Mouse (Mus musculus): Measurements from ENCODE around the gene Fam25c. TPM values are rescaled to one million over a fixed set of nuclear protein-coding genes. Genes with fewer than 3 reads are reported as not detected.
"Not testable (repeated sequence)": the region's sequence is repeated elsewhere in the genome, so short reads cannot be mapped to it uniquely, and the experiment has no call there.

Fam25c gene
- total and polyA plus RNA-seq, 3 experiments, result not detected

DNA sequence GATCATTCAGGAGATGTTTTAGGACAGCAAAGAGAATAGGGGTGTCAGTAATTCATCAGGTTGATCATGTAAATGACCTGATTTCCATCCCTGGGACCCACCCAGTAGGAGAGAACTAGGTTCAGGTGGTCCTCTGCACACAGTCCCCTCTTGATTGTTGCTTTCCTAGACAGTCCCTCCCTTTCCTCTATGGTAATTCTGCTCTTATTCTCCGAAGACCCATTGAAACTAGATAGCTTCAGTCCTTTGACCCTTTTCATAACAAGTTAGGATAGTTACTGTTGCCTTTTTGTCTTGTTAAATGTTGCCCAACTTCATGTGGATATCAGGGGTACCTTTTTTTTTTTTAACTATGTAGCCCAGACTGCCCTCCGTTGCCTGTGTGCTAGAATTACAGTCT is 38.9 kb downstream of the Fam25c start:
- Histone ChIP-seq H3K4me3 (replicated peaks in 1 of 3; ENCODE audit: low read depth in 2 of 3, low read length in 2 of 3, poor library complexity in 1 of 3) (no peak overlapping the region), H3K27me3 (replicated peaks) (no peaks in the 10 kb centered on the region), H3K27ac (ENCODE audit: insufficient read depth, low read depth) (no peak overlapping the region), H3K4me1 (ENCODE audit: control insufficient read depth in 1 of 2, insufficient read depth in 2 of 2) (peaks cover 4 to 38% of the 10 kb centered on the region in 2 experiments; a peak in 3 of 4 replicates), H3K79me2 (replicated peaks; ENCODE audit: control insufficient read depth, extremely low read depth, insufficient read depth, poor library complexity, severe bottlenecking) (peaks cover 41% of the 10 kb centered on the region), H3K4me2 (ENCODE audit: insufficient read depth, low read depth, poor library complexity, severe bottlenecking) (no peak overlapping the region), H3K36me3 (replicated peaks in 1 of 2; ENCODE audit: control insufficient read depth in 1 of 2, insufficient read depth in 1 of 2, low read length in 1 of 2) (peaks cover 9 to 46% of the 10 kb centered on the region in 2 experiments), H3K9ac (ENCODE audit: insufficient read depth, low read depth) (no peak overlapping the region), H3K9me3 (replicated peaks; ENCODE audit: low read length) (no peaks in the 10 kb centered on the region)
- TF ChIP-seq MAZ (IDR thresholded peaks at IDR 0.05; ENCODE audit: low read depth, low read length) (no peak), PAX5 (IDR thresholded peaks at IDR 0.05; ENCODE audit: low read length) (no peak), SMC3 (IDR thresholded peaks at IDR 0.05; ENCODE audit: low read depth, low read length) (no peak), CTCF (conservative IDR thresholded peaks at IDR 0.05 in 1 of 2, IDR thresholded peaks at IDR 0.05 in 1 of 2; ENCODE audit: low read depth in 2 of 2, low read length in 2 of 2) (no peak), RAD21 (IDR thresholded peaks at IDR 0.05; ENCODE audit: low read depth, low read length) (no peak; the same call in 1 of the 2 replicates), POLR2A (IDR thresholded peaks at IDR 0.05; ENCODE audit: low read depth, low read length) (no peak), JUN (IDR thresholded peaks at IDR 0.05; ENCODE audit: insufficient read depth, low read depth, low read length) (no peak), SIN3A (IDR thresholded peaks at IDR 0.05; ENCODE audit: low read length) (no peak), E2F4 (IDR thresholded peaks at IDR 0.05; ENCODE audit: insufficient replicate concordance, low read depth, low read length) (no peak), EP300 (IDR thresholded peaks at IDR 0.05; ENCODE audit: low read length) (no peak)
- in situ Hi-C loops (cut with MboI; ENCODE audit: low pct_ligation_motif_present, low pct_unique_long_range_greater_than_20kb, low sequenced_read_pairs), result no loop called here
- dilution Hi-C loops (cut with MboI; ENCODE audit: extremely low pct_ligation_motif_present, extremely low pct_unique_long_range_greater_than_20kb, low sequenced_read_pairs), result no loop called here
- DNase-seq (ENCODE audit: extremely low read depth), result no peak

DNA sequence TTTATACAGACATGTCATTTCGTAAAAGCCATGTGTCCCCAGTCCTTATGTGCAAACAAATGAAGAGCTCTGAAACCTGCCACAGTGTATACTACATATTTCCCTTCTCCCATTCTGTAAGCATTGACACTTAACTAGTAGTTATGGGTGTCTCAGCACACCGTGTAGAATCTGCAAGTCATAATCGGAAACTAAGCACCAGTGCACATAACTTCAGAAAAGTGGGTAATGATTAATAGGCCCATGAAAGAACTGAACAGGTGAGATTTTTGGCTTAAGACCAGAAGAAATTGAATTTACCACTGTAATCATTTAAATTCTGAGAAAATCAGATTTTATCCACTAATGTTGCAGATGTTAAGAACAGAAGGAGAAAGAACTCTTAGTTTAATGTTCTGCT is 40.4 kb downstream of the Fam25c start:
- H3K4me1 ChIP-seq (ENCODE audit: control insufficient read depth in 1 of 2, insufficient read depth in 2 of 2), result peaks cover 4 to 38% of the 10 kb centered on the region in 2 experiments; a peak in 3 of 4 replicates
- TF ChIP-seq MEF2A (IDR thresholded peaks at IDR 0.05; ENCODE audit: borderline replicate concordance, low read depth, low read length) (no peak), USF2 (conservative IDR thresholded peaks at IDR 0.05; ENCODE audit: low read depth, low read length) (no peak), RCOR1 (conservative IDR thresholded peaks at IDR 0.05; ENCODE audit: low read depth, low read length) (no peak), MAZ (IDR thresholded peaks at IDR 0.05; ENCODE audit: low read depth, low read length) (no peak), MAFK (IDR thresholded peaks at IDR 0.05; ENCODE audit: insufficient replicate concordance, low read length) (no peak), IRF4 (IDR thresholded peaks at IDR 0.05; ENCODE audit: low read depth, low read length) (no peak), NELFE (IDR thresholded peaks at IDR 0.05; ENCODE audit: low read depth, low read length) (no peak), KAT2A (IDR thresholded peaks at IDR 0.05; ENCODE audit: insufficient replicate concordance, low read length) (no peak), E2F4 (IDR thresholded peaks at IDR 0.05; ENCODE audit: insufficient replicate concordance, low read depth, low read length) (no peak), MAX (IDR thresholded peaks at IDR 0.05; ENCODE audit: low read length) (no peak), USF1 (IDR thresholded peaks at IDR 0.05; ENCODE audit: low read depth, low read length) (no peak), NRF1 (IDR thresholded peaks at IDR 0.05; ENCODE audit: low read depth, low read length) (no peak), ZNF384 (IDR thresholded peaks at IDR 0.05; ENCODE audit: low read depth, low read length) (no peak), SMC3 (IDR thresholded peaks at IDR 0.05; ENCODE audit: low read depth, low read length) (no peak), GABPA (IDR thresholded peaks at IDR 0.05; ENCODE audit: insufficient replicate concordance, low read depth, low read length) (no peak), ETS1 (conservative IDR thresholded peaks at IDR 0.05; ENCODE audit: low read depth, low read length) (no peak), EP300 (IDR thresholded peaks at IDR 0.05; ENCODE audit: low read length) (no peak)
- H3K27me3 ChIP-seq (replicated peaks), result no peaks in the 10 kb centered on the region
- H3K36me3 ChIP-seq (replicated peaks in 1 of 2; ENCODE audit: control insufficient read depth in 1 of 2, insufficient read depth in 1 of 2, low read length in 1 of 2), result peaks cover 4 to 31% of the 10 kb centered on the region in 2 experiments
- H3K4me2 ChIP-seq (ENCODE audit: insufficient read depth, low read depth, poor library complexity, severe bottlenecking), result no peak overlapping the region
- dilution Hi-C loops (cut with MboI; ENCODE audit: extremely low pct_ligation_motif_present, extremely low pct_unique_long_range_greater_than_20kb, low sequenced_read_pairs) (no loop called here), in situ Hi-C loops (cut with MboI; ENCODE audit: low pct_ligation_motif_present, low pct_unique_long_range_greater_than_20kb, low sequenced_read_pairs) (no loop called here)
- H3K79me2 ChIP-seq (replicated peaks; ENCODE audit: control insufficient read depth, extremely low read depth, insufficient read depth, poor library complexity, severe bottlenecking), result peaks cover 46% of the 10 kb centered on the region
- H3K9ac ChIP-seq (ENCODE audit: insufficient read depth, low read depth), result no peak overlapping the region
- no peak overlapping the region for H3K4me3 ChIP-seq (replicated peaks in 1 of 3; ENCODE audit: low read depth in 2 of 3, low read length in 2 of 3, poor library complexity in 1 of 3)
- DNase-seq (ENCODE audit: extremely low read depth), result no peak
- H3K27ac ChIP-seq (ENCODE audit: insufficient read depth, low read depth), result no peak overlapping the region
- H3K9me3 ChIP-seq (replicated peaks; ENCODE audit: low read length), result no peaks in the 10 kb centered on the region

DNA sequence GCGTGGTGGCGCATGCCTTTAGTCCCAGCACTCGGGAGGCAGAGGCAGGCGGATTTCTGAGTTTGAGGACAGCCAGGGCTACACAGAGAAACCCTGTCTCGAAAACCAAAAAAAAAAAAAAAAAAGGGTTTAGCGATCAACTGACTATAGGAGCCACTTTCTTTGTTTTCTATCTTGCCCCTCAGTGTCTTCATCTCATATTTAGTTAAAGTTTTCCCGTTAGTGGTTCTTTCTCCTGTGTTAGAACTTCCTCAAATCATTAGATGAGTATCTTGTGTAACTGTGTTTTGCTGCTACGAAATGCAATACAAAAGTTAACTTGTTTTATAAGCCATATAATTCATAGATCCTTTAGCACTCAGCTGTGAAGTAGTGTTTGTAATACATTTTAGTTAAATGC is 40.9 kb downstream of the Fam25c start:
- peaks cover 4 to 39% of the 10 kb centered on the region in 2 experiments; a peak in 3 of 4 replicates for H3K4me1 ChIP-seq (ENCODE audit: control insufficient read depth in 1 of 2, insufficient read depth in 2 of 2)
- H3K27ac ChIP-seq (ENCODE audit: insufficient read depth, low read depth); in situ Hi-C loops (cut with MboI; ENCODE audit: low pct_ligation_motif_present, low pct_unique_long_range_greater_than_20kb, low sequenced_read_pairs); H3K4me3 ChIP-seq (replicated peaks in 1 of 3; ENCODE audit: low read depth in 2 of 3, low read length in 2 of 3, poor library complexity in 1 of 3); H3K4me2 ChIP-seq (ENCODE audit: insufficient read depth, low read depth, poor library complexity, severe bottlenecking); H3K9ac ChIP-seq (ENCODE audit: insufficient read depth, low read depth); dilution Hi-C loops (cut with MboI; ENCODE audit: extremely low pct_ligation_motif_present, extremely low pct_unique_long_range_greater_than_20kb, low sequenced_read_pairs); H3K27me3 ChIP-seq (replicated peaks); DNase-seq (ENCODE audit: extremely low read depth); H3K9me3 ChIP-seq (replicated peaks; ENCODE audit: low read length): not testable (repeated sequence)
- H3K79me2 ChIP-seq (replicated peaks; ENCODE audit: control insufficient read depth, extremely low read depth, insufficient read depth, poor library complexity, severe bottlenecking), result peaks cover 46% of the 10 kb centered on the region
- H3K36me3 ChIP-seq (replicated peaks in 1 of 2; ENCODE audit: control insufficient read depth in 1 of 2, insufficient read depth in 1 of 2, low read length in 1 of 2), result peaks cover under 1 to 27% of the 10 kb centered on the region in 2 experiments
